Mouse (Mus musculus): ENCODE results near the gene Gm17268. TPM values are rescaled to one million over a fixed set of nuclear protein-coding genes. Genes with fewer than 3 reads are reported as not detected.
A peak's percentile ranks its signal among the peaks of the same experiment; 100 is the strongest.

Gene Gm17268
- total RNA-seq, 2 experiments from 2014 or later = not detected

GRCm38 (mm10) chr11:82032678-82033344 lies 5.6 kb downstream of the Gm17268 start:
- no peak for ATAC-seq (replicated peaks; ENCODE audit: poor library complexity)

DNA sequence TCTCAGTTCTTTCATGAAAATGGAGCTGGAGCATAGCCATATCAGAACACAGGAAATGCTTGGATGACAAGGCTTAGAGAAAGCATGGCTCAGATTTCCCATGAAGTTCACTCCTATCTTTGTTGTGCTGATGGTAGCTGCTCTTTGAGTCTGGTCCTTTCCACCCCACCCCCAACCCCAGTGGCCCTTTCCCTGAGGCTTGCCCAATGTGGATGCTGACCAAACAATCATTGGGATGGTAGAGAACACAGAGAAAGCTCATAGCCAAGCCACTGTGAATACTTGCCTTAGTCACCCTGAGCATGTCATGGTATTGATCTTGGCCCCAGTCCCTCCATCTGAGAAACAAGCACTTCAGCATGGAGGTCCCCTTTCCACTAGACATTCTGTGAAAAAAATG lies 6.2 kb downstream of the Gm17268 start:
- ATAC-seq (replicated peaks; ENCODE audit: poor library complexity) = no peak

GRCm38 (mm10) chr11:82030171-82030570 lies 8.2 kb downstream of the Gm17268 start:
- no peak for ATAC-seq (replicated peaks; ENCODE audit: poor library complexity)

GRCm38 (mm10) chr11:82023769-82024168 lies 14.6 kb downstream of the Gm17268 start:
- ATAC-seq (replicated peaks; ENCODE audit: poor library complexity) = peak; percentile 76

- ATAC-seq (replicated peaks; ENCODE audit: poor library complexity) = peak; percentile 70
These were observed 15.8 kb downstream of the Gm17268 start for GRCm38 (mm10) chr11:82022504-82023056.

DNA sequence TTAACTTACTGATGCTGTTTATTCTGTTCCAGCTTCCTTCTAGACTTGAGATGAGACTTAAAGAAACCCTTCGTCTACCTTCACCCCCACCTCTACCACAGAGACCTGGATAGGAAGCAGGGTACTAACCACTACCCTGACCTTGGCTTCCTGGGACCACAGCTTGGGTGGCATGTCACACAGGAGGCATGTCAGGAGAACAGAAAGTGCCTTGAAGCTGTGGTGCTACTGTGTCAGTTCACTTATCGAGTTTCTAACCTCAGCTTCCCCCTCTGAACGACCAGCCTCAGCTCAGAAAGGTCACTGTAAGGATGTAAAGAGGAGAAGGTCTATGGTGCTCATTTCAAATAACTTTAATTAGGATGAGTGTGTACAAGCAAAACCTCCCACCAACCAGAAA lies 17.0 kb downstream of the Gm17268 start:
- ATAC-seq (replicated peaks; ENCODE audit: poor library complexity) = peak; percentile 42

DNA sequence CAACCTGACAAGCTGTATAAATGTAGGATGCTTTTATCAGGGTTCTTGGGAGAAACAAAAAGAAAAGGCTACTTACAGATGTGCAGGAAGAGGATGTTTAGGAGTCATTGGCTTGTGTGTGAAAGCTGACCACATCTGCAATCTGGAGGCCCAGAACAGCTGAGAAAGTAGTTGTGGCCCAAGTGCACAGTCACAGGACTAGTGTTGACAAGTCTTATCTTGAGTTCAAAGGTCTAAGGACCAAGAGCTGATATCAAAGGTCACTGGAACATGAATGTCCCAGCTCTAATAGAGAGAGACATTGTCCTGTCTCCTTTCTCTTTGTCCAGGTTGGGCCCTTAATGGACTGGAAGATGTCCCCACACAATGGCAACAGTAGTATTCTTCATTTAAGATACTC lies 18.6 kb downstream of the Gm17268 start:
- no peak for ATAC-seq (replicated peaks; ENCODE audit: poor library complexity)

DNA sequence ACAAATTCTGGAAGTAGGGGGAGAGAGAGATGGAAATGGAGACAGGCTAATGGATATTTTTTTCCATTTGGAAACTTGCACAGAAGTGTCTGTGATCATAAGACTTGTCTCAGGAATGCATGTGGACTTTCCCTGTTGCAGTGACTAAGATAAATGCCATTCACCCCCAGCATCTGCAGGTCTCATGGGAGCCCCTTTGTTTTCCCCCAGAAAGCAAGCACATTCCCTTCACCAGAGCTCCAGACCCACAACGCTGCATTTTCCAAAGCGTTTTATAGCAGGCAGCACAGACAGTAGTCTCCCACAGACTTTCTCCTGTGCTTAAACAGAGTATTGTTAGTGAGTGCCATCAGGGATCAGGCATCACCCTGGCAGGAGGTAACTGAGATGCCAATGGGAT lies 19.0 kb downstream of the Gm17268 start:
- no peak for ATAC-seq (replicated peaks; ENCODE audit: poor library complexity)

DNA sequence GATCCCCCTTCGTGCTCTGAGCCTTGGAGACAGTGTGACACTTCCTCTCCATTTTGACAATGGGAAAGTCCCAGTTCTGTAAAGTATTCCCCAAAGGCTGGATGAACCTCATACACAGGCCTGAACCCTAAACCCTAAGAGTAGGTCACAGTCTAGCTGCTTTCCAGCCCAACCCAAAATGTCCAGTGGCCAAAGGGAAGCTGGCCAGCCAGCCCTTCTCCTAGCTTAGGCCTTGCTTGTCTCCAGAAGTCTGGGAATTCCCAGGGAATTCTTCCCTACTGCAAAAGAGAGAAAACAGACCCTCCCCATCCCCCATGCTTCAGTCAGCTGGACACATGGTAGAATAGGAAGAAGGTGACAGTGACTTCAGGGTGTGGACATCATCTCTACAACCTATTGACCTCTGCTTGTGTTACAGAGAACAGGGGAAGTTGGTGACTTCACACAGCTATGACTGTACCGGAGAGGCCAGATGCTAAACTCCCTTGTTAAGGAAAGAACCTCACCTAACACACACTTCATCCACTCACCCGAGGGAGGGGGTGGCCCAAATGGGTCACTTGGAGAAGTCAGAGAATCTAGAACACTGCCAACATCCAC lies 22.1 kb downstream of the Gm17268 start:
- ATAC-seq (replicated peaks; ENCODE audit: poor library complexity) = no peak

DNA sequence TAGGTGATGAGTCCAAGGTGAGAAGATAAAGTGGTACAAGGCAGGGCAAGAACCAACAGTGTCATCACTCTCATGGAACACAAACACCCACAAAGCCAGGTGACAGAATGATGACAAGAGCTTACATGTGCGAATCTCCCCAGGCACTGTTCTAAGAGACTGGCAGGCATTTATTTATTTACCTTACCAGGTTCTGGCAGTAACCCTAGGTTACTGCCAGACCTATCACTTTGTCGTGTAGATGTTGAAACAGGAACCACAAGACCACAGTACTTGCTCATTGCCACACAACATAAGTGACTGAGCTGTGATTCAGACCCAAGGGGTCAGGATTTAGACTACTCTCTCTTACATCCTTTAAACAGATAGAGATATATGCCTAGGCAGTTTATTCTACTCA lies 23.3 kb downstream of the Gm17268 start:
- peak; percentile 94 for ATAC-seq (replicated peaks; ENCODE audit: poor library complexity)

DNA sequence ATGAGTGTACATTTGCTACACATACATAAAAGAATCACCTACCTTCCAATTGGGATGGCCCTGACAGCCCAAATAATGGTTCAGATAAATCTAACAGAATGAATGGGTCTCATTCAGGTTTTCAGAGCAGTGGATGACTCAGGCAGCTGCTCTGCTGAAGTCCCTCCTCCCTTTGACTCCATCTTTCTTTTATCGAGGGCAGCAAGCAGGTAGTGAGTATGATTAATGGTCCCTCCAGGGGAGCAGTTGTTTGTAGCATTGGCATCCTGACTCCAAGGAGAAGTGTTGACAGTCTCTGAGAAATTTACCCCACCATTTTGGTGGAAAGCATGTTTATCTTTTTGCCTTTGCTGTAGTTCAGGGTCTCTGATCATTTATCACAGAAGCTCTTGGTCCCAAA lies 24.6 kb downstream of the Gm17268 start:
- no peak for ATAC-seq (replicated peaks; ENCODE audit: poor library complexity)

- ATAC-seq (replicated peaks; ENCODE audit: poor library complexity) = no peak
These were observed 26.8 kb downstream of the Gm17268 start for GRCm38 (mm10) chr11:82011411-82012193.

GRCm38 (mm10) chr11:82010115-82010514 lies 28.2 kb downstream of the Gm17268 start:
- ATAC-seq (replicated peaks; ENCODE audit: poor library complexity) = no peak

DNA sequence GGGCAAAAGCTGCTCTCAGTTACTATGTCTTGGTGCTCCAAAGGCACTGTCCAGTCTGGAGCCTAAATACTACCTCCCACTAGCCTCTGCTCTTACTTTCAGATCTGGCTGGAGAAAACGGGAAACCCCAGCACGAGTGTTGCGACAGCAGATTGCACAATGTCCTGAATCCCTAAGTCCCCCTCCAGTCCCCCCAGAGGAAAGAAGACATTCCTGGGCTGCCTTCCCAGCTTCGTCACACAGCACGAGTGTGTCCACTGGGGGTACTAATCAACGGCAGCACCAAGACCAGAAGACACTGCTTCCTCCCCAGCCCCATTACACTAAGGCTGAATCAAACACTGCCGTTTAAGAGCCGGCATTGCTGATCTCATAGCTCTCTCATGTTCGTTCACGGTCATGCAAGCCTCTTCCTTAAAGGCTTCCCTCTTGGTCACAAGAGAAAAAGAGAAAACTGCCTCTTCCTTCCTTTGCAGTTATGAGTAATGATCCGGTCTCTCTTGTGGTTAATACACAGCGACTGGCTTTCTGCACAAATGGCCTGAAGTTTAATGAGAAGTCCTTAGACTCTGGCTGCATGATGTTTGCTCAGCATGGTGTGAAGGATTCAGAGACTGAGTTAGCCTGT lies 31.5 kb downstream of the Gm17268 start:
- ATAC-seq (replicated peaks; ENCODE audit: poor library complexity) = peak; percentile 54

- ATAC-seq (replicated peaks; ENCODE audit: poor library complexity) = peak; percentile 74
These were observed 33.6 kb downstream of the Gm17268 start for GRCm38 (mm10) chr11:82004810-82005209.

GRCm38 (mm10) chr11:82000581-82000980 lies 37.8 kb downstream of the Gm17268 start:
- ATAC-seq (replicated peaks; ENCODE audit: poor library complexity) = no peak

DNA sequence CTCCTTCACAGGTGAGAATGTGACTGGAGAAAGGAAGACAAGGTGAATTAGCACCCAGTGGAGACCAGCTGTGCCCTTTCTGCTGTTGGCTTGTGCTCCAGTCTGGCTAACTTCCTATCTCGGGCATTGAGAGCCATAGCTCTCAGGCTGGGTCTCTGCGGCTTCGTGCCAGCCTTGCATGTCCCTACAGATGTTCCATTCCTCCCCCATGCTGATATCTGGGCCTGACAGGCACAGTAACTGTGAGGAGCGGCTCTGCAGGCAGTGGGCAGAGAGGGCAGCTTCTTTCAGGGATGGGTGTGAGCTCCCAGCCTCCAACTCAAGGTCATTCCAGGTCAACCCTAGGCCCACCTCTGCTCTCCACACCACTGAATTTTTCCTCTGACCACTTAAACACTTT lies 38.9 kb downstream of the Gm17268 start:
- peak; percentile 54 for ATAC-seq (replicated peaks; ENCODE audit: poor library complexity)

DNA sequence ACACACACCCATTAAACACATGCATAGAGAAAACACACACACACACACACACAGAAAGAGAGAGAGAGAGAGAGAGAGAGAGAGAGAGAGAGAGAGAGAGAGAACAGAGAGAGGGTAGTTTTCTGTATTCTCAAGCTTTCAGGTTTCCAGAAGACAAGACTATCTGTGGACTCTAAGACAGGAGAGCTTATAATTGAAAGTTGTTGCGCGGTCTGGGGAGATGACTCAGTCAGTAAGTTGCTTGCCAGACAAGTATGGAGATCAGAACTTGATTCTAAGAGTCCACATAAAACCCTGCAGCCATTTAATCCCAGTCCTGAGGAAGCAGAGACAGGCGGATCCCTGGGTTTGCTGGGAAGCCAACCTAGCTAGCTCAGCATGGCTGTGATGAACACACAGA lies 39.7 kb downstream of the Gm17268 start:
- ATAC-seq (replicated peaks; ENCODE audit: poor library complexity) = no peak

DNA sequence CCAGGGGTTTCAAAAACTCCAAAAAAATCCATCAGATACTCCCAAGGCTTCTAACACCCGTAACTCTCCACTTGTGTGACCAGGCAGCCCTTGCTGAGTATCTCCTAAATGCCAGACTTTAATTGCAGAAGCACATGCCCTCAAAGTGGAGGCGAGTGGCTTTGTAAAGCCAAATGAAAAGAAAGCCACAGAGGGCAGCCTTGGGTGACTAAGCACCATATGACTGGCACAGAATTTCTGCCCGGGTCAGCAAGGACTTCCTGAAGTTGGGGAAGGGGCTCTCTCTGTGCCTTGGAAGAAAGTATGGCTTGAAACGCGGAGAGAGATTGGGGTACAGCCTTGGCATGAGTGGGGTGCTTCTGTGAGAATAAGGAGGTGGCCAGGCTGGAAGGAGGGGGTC lies 41.3 kb downstream of the Gm17268 start:
- no peak for ATAC-seq (replicated peaks; ENCODE audit: poor library complexity)

DNA sequence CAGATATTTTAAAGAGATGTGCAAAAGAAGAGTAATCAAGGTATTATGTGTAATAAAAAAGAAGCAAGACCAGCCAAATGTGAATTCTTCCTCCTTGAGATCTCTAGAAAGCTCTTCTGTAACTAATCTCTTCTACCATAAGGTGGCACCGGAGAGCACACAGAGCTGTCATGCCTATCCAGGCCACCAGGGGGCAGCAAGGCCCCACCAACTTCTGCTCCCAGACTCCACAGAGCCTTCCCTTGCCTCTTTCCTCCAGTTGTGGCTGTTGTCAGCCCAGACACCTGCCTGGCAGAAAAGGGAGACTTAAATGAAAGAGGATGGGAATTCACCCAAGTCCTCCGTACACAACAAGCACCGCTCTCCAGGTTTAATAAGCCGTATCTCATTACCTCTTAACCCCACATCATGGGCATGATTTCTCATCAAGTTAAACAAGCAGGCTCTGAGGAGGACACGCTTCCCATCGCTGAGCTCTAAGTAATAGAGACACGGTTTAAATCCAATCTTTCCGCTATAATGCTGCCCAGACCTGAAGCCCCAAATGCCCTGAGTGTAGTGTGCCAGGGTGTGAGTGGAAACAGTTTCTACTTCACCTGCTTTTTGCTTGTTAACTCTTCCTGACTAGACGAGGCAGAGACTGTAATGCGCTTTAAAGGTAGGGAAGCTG lies 42.1 kb downstream of the Gm17268 start:
- ATAC-seq (replicated peaks; ENCODE audit: poor library complexity) = peak; percentile 96

DNA sequence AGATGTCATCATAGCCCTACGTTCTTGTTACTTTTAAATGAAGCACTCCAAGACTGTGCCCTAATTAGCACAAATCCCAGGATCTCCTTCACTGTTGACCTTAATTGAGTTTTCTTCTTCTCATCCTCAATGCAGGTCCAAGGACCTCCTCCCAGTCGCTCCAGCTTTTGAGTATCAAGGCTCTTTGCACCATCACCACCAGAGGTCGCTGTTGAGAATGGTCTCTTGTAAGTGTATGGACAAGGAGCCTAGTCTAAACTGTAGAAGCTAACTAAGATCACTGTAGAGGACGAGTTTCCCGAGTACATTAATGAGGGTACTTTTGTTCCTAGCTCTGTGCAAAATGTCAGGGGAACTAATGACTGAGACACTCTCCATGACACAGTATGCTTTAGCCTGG lies 55.2 kb downstream of the Gm17268 start:
- peak; percentile 68 for ATAC-seq (replicated peaks; ENCODE audit: poor library complexity)

All from megakaryocyte progenitor cell, adult 5-6 weeks (primary cell).